Mouse (Mus musculus) thymus, adult 18-20 months (tissue): Measurements from ENCODE around the gene Psmd4.
"Not testable (repeated sequence)": the region's sequence is repeated elsewhere in the genome, so short reads cannot be mapped to it uniquely, and the experiment has no call there.

Experiments used
- DNase-seq, 2 experiments: peaks; one replicate each; pipeline ENCODE4 v3.0.0; 2022; ENCODE audit warnings: mixed read lengths in 2 of 2

Gene Psmd4

GRCm38 (mm10) chr3:95042166-95042837, at the start of gene Psmd4:
TSS of gene Psmd4 (minus strand) at chr3:95042614.
- peak; percentile 97 to 99 for DNase-seq

- DNase-seq: no peak
Measured at GRCm38 (mm10) chr3:95088071-95088470, 45.7 kb upstream of the Psmd4 start.

GRCm38 (mm10) chr3:95071606-95072005, 29.2 kb upstream of the Psmd4 start:
- DNase-seq: no peak

GRCm38 (mm10) chr3:95066570-95066969, 24.2 kb upstream of the Psmd4 start:
- no peak for DNase-seq

GRCm38 (mm10) chr3:95066095-95066494, 23.7 kb upstream of the Psmd4 start:
- DNase-seq: no peak

GRCm38 (mm10) chr3:95065553-95065952, 23.1 kb upstream of the Psmd4 start:
- DNase-seq: no peak

- no peak for DNase-seq
Measured at GRCm38 (mm10) chr3:95063741-95064140, 21.3 kb upstream of the Psmd4 start.

- DNase-seq: no peak
Measured at GRCm38 (mm10) chr3:95058078-95058477, 15.7 kb upstream of the Psmd4 start.

GRCm38 (mm10) chr3:95056275-95056674, 13.9 kb upstream of the Psmd4 start:
- no peak for DNase-seq

GRCm38 (mm10) chr3:95054481-95055260, 12.3 kb upstream of the Psmd4 start:
- DNase-seq: no peak

- DNase-seq: peak in 1 of 2 experiments; percentile 16
Measured at GRCm38 (mm10) chr3:95053701-95054100, 11.3 kb upstream of the Psmd4 start.

GRCm38 (mm10) chr3:95052959-95053358, 10.5 kb upstream of the Psmd4 start:
- no peak for DNase-seq

- DNase-seq: no peak
Measured at GRCm38 (mm10) chr3:95047914-95048313, 5.5 kb upstream of the Psmd4 start.

GRCm38 (mm10) chr3:95046462-95047057, 4.1 kb upstream of the Psmd4 start:
- no peak for DNase-seq

- DNase-seq: no peak
Measured at GRCm38 (mm10) chr3:95043251-95043650, 837 bp upstream of the Psmd4 start.

GRCm38 (mm10) chr3:95042838-95043229, 420 bp upstream of the Psmd4 start:
- DNase-seq: no peak

GRCm38 (mm10) chr3:95041625-95042024, 789 bp downstream of the Psmd4 start:
- DNase-seq: no peak

- no peak for DNase-seq
Measured at GRCm38 (mm10) chr3:95029953-95030352, 12.5 kb downstream of the Psmd4 start.

- not testable (repeated sequence) for DNase-seq
Measured at GRCm38 (mm10) chr3:95029291-95029827, 13.1 kb downstream of the Psmd4 start.

GRCm38 (mm10) chr3:95028603-95029002, 13.8 kb downstream of the Psmd4 start:
- no peak for DNase-seq

- peak; percentile 70 to 80 for DNase-seq
Measured at GRCm38 (mm10) chr3:95027701-95028100, 14.7 kb downstream of the Psmd4 start.

GRCm38 (mm10) chr3:95027057-95027645, 15.3 kb downstream of the Psmd4 start:
- DNase-seq: peak in 1 of 2 experiments; percentile 30

- no peak for DNase-seq
Measured at GRCm38 (mm10) chr3:95025202-95025601, 17.2 kb downstream of the Psmd4 start.
